Mouse (Mus musculus) spleen, adult 2 months (tissue): ENCODE results near the gene Etfa.

Experiments used
- CTCF ChIP-seq: fragments of 200-500 bp; IDR thresholded peaks from 2 replicates; pipeline ENCODE4 v1.5.1; 2011; ENCODE audit warnings: mild to moderate bottlenecking, inconsistent platforms; ENCODE audit not compliant: insufficient read depth, insufficient read length, insufficient replicate concordance; ENCODE audit errors: extremely low read depth
- POLR2A ChIP-seq: fragments of 200-500 bp; IDR thresholded peaks from 2 replicates; pipeline ENCODE4 v1.6.1; 2011; ENCODE audit warnings: low read depth, low read length, inconsistent platforms

DNA sequence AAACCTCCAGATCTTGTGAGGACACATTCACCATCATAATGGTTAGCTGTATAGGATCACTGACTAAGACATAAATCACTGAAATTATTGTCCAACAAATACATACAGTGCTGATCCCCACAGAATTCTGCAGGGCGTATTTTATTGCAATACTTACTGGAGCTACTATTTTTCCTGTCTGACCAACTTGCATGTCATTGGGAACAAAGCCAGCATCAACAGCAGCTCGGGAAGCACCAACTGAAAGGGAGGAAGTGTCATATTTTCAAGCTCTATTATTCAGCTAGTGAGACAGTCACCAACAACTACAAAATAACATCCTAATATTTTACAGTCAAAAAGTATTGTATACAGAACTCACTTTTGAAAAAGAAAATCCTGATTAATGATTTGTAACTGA lies 29.9 kb downstream of the Etfa start:
- TF ChIP-seq POLR2A (no peak), CTCF (no peak)
